Mouse (Mus musculus) CH12.LX (cell line): Measurements from ENCODE around the gene Aco2. TPM values are rescaled to one million over a fixed set of nuclear protein-coding genes. Genes with fewer than 3 reads are reported as not detected.

Experiments used
- DNase-seq: peaks from one replicate; pipeline ENCODE4 v3.0.0-alpha.2; 2013; ENCODE audit errors: extremely low read depth
- H3K27ac ChIP-seq: 2 replicates; pipeline ENCODE4 v1.5.1; 2012; ENCODE audit warnings: low read depth, mild to moderate bottlenecking, control low read depth, moderate library complexity; ENCODE audit not compliant: insufficient read depth
- H3K27me3 ChIP-seq: replicated peaks from 2 replicates; pipeline ENCODE3; 2012; ENCODE audit warnings: inconsistent platforms
- H3K36me3 ChIP-seq, 2 experiments: replicated peaks in 1 of 2; 2 replicates each; pipeline versions ENCODE3 to v1.6.1; 2012; ENCODE audit warnings: inconsistent platforms in 1 of 2, low read length in 1 of 2, mild to moderate bottlenecking in 1 of 2, mixed read lengths in 1 of 2, moderate library complexity in 1 of 2; ENCODE audit not compliant: control insufficient read depth in 1 of 2, insufficient read depth in 1 of 2
- H3K4me1 ChIP-seq, 2 experiments: 2 replicates each; pipeline ENCODE4 v1.6.1; 2012; ENCODE audit warnings: inconsistent platforms in 1 of 2, moderate library complexity in 1 of 2; ENCODE audit not compliant: insufficient read depth in 2 of 2, control insufficient read depth in 1 of 2
- H3K4me2 ChIP-seq: 2 replicates; pipeline ENCODE4 v1.6.1; 2012; ENCODE audit warnings: low read depth, mild to moderate bottlenecking, control low read depth; ENCODE audit not compliant: poor library complexity, insufficient read depth, severe bottlenecking
- H3K4me3 ChIP-seq, 3 experiments: fragments of 150-350 bp in 1 of 3; sonication (generic) in 1 of 3; replicated peaks in 1 of 3; 2 replicates each; pipeline versions ENCODE3 to v1.5.1; 2011 to 2012; ENCODE audit warnings: low read depth in 2 of 3, low read length in 2 of 3, mild to moderate bottlenecking in 2 of 3, moderate library complexity in 2 of 3, control low read depth in 1 of 3, improper control_type of control experiment in 1 of 3, inconsistent platforms in 1 of 3, mixed read lengths in 1 of 3; ENCODE audit not compliant: poor library complexity in 1 of 3
- H3K79me2 ChIP-seq: replicated peaks from 2 replicates; pipeline ENCODE4 v1.6.1; 2012; ENCODE audit warnings: mild to moderate bottlenecking, moderate library complexity; ENCODE audit not compliant: control insufficient read depth, poor library complexity, insufficient read depth, severe bottlenecking; ENCODE audit errors: extremely low read depth
- H3K9ac ChIP-seq: 2 replicates; pipeline ENCODE4 v1.6.1; 2012; ENCODE audit warnings: low read depth, mild to moderate bottlenecking, control low read depth, moderate library complexity; ENCODE audit not compliant: insufficient read depth
- H3K9me3 ChIP-seq: replicated peaks from 2 replicates; pipeline ENCODE3; 2012; ENCODE audit warnings: low read length, inconsistent platforms, mixed read lengths
- BHLHE40 ChIP-seq: IDR thresholded peaks from 2 replicates; pipeline ENCODE4 v1.6.1; 2011; ENCODE audit warnings: mild to moderate bottlenecking, low read depth, low read length, improper control_type of control experiment
- CHD1 ChIP-seq: IDR thresholded peaks from 2 replicates; pipeline ENCODE4 v1.6.1; 2012; ENCODE audit warnings: low read depth, low read length, improper control_type of control experiment, inconsistent platforms
- ELF1 ChIP-seq: IDR thresholded peaks from 2 replicates; pipeline ENCODE4 v1.6.1; 2014; ENCODE audit warnings: low read depth, mild to moderate bottlenecking, inconsistent platforms, low read length, improper control_type of control experiment
- ETS1 ChIP-seq: conservative IDR thresholded peaks from 2 replicates; pipeline ENCODE4 v1.6.1; 2012; ENCODE audit warnings: low read depth, mild to moderate bottlenecking, inconsistent platforms, low read length, improper control_type of control experiment, moderate library complexity
- HCFC1 ChIP-seq: IDR thresholded peaks from 2 replicates; pipeline ENCODE4 v1.6.1; 2012; ENCODE audit warnings: low read depth, mild to moderate bottlenecking, inconsistent platforms, low read length, improper control_type of control experiment
- KAT2A ChIP-seq: IDR thresholded peaks from 2 replicates; pipeline ENCODE4 v1.6.1; 2012; ENCODE audit warnings: low read length, improper control_type of control experiment, inconsistent platforms; ENCODE audit not compliant: insufficient replicate concordance
- MAFK ChIP-seq: IDR thresholded peaks from 2 replicates; pipeline ENCODE4 v1.6.1; 2011; ENCODE audit warnings: low read length, improper control_type of control experiment; ENCODE audit not compliant: insufficient replicate concordance
- MAX ChIP-seq: IDR thresholded peaks from 2 replicates; pipeline ENCODE4 v1.6.1; 2011; ENCODE audit warnings: low read length, improper control_type of control experiment
- MAZ ChIP-seq: IDR thresholded peaks from 2 replicates; pipeline ENCODE4 v1.6.1; 2012; ENCODE audit warnings: low read depth, mild to moderate bottlenecking, inconsistent platforms, low read length, improper control_type of control experiment, moderate library complexity
- MEF2A ChIP-seq: IDR thresholded peaks from 2 replicates; pipeline ENCODE4 v1.6.1; 2014; ENCODE audit warnings: low read depth, mild to moderate bottlenecking, inconsistent platforms, low read length, improper control_type of control experiment, borderline replicate concordance
- MXI1 ChIP-seq: IDR thresholded peaks from 2 replicates; pipeline ENCODE4 v1.6.1; 2011; ENCODE audit warnings: mild to moderate bottlenecking, low read depth, low read length, improper control_type of control experiment
- NELFE ChIP-seq: IDR thresholded peaks from 2 replicates; pipeline ENCODE4 v1.6.1; 2011; ENCODE audit warnings: low read depth, low read length, improper control_type of control experiment
- NRF1 ChIP-seq: IDR thresholded peaks from 2 replicates; pipeline ENCODE4 v1.6.1; 2014; ENCODE audit warnings: low read depth, mild to moderate bottlenecking, inconsistent platforms, low read length, improper control_type of control experiment, moderate library complexity
- PAX5 ChIP-seq: IDR thresholded peaks from 2 replicates; pipeline ENCODE4 v1.6.1; 2012; ENCODE audit warnings: low read length, inconsistent platforms, mixed read lengths
- POLR2A ChIP-seq: IDR thresholded peaks from 2 replicates; pipeline ENCODE4 v1.6.1; 2011; ENCODE audit warnings: low read depth, mild to moderate bottlenecking, improper control_type of control experiment, low read length
- POLR2AphosphoS2 ChIP-seq: IDR thresholded peaks from 2 replicates; pipeline ENCODE4 v1.6.1; 2011; ENCODE audit warnings: low read depth, low read length, improper control_type of control experiment
- RAD21 ChIP-seq: IDR thresholded peaks from 2 replicates; pipeline ENCODE4 v1.6.1; 2011; ENCODE audit warnings: low read depth, mild to moderate bottlenecking, low read length, improper control_type of control experiment, moderate library complexity
- SIN3A ChIP-seq: IDR thresholded peaks from 2 replicates; pipeline ENCODE4 v1.6.1; 2012; ENCODE audit warnings: low read length, improper control_type of control experiment, inconsistent platforms
- TBP ChIP-seq: conservative IDR thresholded peaks from 2 replicates; pipeline ENCODE4 v1.6.1; 2011; ENCODE audit warnings: low read depth, low read length, improper control_type of control experiment
- UBTF ChIP-seq: IDR thresholded peaks from 2 replicates; pipeline ENCODE4 v1.6.1; 2012; ENCODE audit warnings: low read depth, mild to moderate bottlenecking, inconsistent platforms, low read length, improper control_type of control experiment, moderate library complexity
- ZC3H11A ChIP-seq: IDR thresholded peaks from 2 replicates; pipeline ENCODE4 v1.6.1; 2012; ENCODE audit warnings: low read depth, mild to moderate bottlenecking, inconsistent platforms, low read length, improper control_type of control experiment
- ZNF384 ChIP-seq: IDR thresholded peaks from 2 replicates; pipeline ENCODE4 v1.6.1; 2012; ENCODE audit warnings: low read depth, low read length, improper control_type of control experiment, inconsistent platforms
- dilution Hi-C: fragments of 300-500 bp; cut with MboI; formaldehyde crosslinking; loops from 2 replicates; pipeline ENCODE4 v1.14.3; 2020; ENCODE audit warnings: low sequenced_read_pairs; ENCODE audit not compliant: extremely low pct_unique_long_range_greater_than_20kb, extremely low pct_ligation_motif_present
- in situ Hi-C: fragments of 300-500 bp; cut with MboI; formaldehyde crosslinking; loops from 3 replicates; pipeline ENCODE4 v1.14.3; 2019; ENCODE audit warnings: low sequenced_read_pairs, low pct_ligation_motif_present, low pct_unique_long_range_greater_than_20kb, mixed read lengths
- polyA plus RNA-seq: library from polyadenylated mRNA; unstranded; fragments of >175 nt; gene quantifications from 2 replicates; pipeline ENCODE4 v1.2.1, GENCODE M21; 2012; ENCODE audit warnings: low read depth; ENCODE audit not compliant: insufficient read length
- total RNA-seq, 2 experiments: library from RNA; depleted of rRNA; stranded (reverse); fragments of 300-350 nt in 1 of 2; fragments of >200 nt in 1 of 2; gene quantifications; 2 replicates each; pipeline ENCODE4 v1.2.3; 2012 to 2014

Aco2 gene
- total and polyA plus RNA-seq, 3 experiments, result 150 to 205 (median 190) TPM

DNA sequence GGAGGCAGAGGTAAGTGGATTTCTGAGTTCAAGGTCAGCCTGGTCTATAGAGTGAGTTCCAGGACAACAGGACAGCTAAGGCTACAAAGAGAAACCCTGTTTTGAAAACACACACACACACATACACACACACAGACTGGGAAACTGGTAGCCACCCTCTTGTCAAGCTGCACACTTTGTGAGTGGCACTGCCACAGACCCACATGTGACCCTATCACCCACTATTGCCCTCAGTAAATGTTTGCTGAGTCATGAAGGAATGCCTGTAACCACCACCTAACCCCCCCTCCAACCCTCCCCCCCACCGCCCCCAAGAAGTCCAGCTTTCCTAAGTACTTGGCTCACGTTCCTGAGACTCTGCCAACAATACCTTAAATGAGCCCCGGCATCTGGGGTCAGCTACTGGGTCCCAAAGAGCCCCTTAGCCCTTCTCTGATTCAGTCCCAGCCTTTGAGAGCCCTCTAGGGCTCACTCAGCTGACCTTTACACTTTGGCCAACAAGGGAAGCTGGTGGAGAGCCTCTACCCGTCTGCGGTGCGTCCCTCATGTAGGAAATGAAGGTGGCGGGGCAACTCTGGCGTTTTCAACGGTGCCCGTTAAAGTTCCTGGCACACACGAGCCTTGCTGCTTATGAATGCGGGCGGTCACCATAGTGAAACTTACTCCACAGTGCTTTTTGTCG, 33.4 kb upstream of the Aco2 start:
- H3K27ac ChIP-seq, result no peak overlapping the region
- no peak for TF ChIP-seq CHD1
- no peak for TF ChIP-seq NELFE
- TF ChIP-seq ETS1, result no peak
- no peak for TF ChIP-seq ELF1
- TF ChIP-seq MAFK, result no peak
- TF ChIP-seq HCFC1, result no peak
- no peak for TF ChIP-seq MEF2A
- TF ChIP-seq MAZ, result no peak
- TF ChIP-seq MXI1, result no peak
- no peak for TF ChIP-seq KAT2A
- TF ChIP-seq SIN3A, result no peak
- no peak for TF ChIP-seq POLR2AphosphoS2
- TF ChIP-seq RAD21, result no peak
- TF ChIP-seq ZC3H11A, result no peak
- no peak for TF ChIP-seq TBP
- no peak for TF ChIP-seq MAX
- no peak for TF ChIP-seq ZNF384
- no peak for TF ChIP-seq PAX5
- no peak for TF ChIP-seq NRF1
- no peak for TF ChIP-seq BHLHE40
- H3K4me2 ChIP-seq, result no peak overlapping the region
- no peaks in the 10 kb centered on the region for H3K27me3 ChIP-seq
- dilution Hi-C loops (no loop called here), in situ Hi-C loops (no loop called here)
- no peaks in the 10 kb centered on the region for H3K36me3 ChIP-seq
- peaks cover 3 to 17% of the 10 kb centered on the region in 2 experiments; a peak in 2 of 4 replicates for H3K4me1 ChIP-seq
- no peak for DNase-seq
- no peak overlapping the region for H3K4me3 ChIP-seq
- no peaks in the 10 kb centered on the region for H3K9me3 ChIP-seq
- H3K79me2 ChIP-seq, result no peaks in the 10 kb centered on the region
- H3K9ac ChIP-seq, result no peak overlapping the region

DNA sequence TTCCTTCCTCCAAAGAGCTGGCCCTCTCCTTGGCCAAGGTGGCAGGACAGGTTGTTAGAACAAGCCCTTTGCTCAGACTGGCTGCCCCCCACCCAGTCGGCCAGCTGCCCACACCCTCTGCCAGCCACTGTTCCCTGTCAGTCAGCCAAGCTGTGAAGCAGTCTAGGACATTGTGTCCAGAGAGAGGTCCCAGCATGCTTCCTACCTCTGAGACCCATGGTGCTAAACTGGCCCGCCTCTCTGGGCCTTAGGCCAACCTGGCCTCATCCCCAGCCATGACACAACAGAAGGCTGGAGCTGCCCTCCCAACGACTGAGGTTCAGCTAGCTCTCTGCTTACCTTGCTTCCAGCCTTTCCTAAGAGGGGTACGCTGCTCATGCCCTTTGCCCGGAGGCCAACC, 32.5 kb upstream of the Aco2 start:
- Histone ChIP-seq H3K79me2 (no peaks in the 10 kb centered on the region), H3K36me3 (no peaks in the 10 kb centered on the region)
- TF ChIP-seq MAX (no peak), NELFE (no peak), TBP (no peak), MEF2A (no peak), UBTF (no peak), POLR2A (no peak)
- TF ChIP-seq, all 38 proteins: peak for 0
- dilution Hi-C loops, result no loop called here
- no peak overlapping the region for H3K4me3 ChIP-seq
- H3K27me3 ChIP-seq, result no peaks in the 10 kb centered on the region
- in situ Hi-C loops, result no loop called here
- H3K4me1 ChIP-seq, result peaks cover 3 to 11% of the 10 kb centered on the region in 2 experiments; a peak in 2 of 4 replicates
- no peak for DNase-seq
- H3K9me3 ChIP-seq, result no peaks in the 10 kb centered on the region
- H3K9ac ChIP-seq, result no peak overlapping the region
- no peak overlapping the region for H3K4me2 ChIP-seq
- H3K27ac ChIP-seq, result no peak overlapping the region
